Mouse (Mus musculus) layer of hippocampus, adult 9-10 months (tissue): Measurements from ENCODE around the gene Taf11.

Experiments
- DNase-seq: peaks from one replicate; pipeline ENCODE4 v3.0.0; 2022; ENCODE audit warnings: low spot score

Gene Taf11

DNA sequence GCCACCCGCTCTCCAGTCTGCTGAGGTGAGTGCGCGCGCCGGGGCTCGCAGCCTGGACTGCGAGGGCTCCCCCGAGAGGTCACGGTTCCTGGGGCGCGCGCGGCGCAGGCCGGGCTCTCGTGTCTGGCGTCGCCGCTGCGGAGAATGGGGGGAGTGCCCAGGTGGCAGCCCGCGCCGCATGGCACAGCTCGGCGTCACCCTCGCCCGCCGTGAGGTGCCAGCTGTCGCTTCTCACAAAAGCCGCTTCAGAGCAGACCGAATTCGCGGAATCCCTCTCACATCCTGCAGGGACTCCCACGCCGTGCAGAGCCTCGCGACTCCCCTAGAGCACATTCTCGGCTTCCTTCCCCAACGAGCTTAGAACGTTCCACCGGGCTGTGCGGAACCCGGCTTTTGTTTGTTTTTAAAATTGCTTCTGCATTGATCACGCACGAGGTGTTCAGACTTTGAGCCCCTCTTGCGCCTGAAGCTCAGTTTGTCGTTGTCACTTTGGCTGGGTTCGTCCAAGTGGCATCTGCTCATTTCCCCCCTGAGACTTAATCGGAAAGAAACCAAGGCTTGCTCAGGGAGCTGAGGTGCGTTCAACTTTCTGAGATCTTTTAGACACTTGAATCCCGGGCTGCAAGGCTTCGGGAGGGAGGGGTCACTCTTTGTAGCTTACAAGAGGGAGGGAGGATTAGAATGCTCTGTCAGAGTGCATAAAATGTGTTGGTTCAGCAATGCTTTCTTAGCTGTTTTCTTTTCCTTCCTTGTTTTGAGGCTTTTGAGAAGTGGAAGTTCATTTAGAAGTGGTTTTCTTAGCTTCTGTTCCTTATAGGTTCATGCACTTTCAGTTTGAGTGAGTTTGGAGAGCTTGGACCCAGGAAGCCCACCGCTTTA is at the start of gene Taf11:
Gene Taf11 (minus strand): TSS at position 223 of the 879 bp plus-strand sequence.
- DNase-seq = no peak

DNA sequence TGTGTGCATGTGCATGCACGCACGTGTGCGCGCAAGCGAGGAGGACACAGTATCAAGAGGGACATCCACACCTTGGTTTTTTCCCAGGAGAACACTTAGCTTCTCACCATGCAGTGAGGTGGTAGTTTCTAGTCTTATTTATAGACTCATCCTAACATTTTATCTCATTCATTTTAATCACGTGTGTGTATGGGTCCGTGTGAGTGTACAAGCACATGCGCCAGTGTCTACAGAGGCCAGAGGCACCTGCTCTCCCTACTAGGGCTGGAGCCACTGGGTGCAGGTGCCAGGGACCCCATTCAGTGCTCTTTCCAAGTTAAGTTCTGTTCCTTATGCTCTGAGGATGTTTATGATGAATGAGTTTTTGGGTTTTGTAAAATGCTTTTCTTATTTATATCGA is 48.0 kb upstream of the Taf11 start:
- no peak for DNase-seq

DNA sequence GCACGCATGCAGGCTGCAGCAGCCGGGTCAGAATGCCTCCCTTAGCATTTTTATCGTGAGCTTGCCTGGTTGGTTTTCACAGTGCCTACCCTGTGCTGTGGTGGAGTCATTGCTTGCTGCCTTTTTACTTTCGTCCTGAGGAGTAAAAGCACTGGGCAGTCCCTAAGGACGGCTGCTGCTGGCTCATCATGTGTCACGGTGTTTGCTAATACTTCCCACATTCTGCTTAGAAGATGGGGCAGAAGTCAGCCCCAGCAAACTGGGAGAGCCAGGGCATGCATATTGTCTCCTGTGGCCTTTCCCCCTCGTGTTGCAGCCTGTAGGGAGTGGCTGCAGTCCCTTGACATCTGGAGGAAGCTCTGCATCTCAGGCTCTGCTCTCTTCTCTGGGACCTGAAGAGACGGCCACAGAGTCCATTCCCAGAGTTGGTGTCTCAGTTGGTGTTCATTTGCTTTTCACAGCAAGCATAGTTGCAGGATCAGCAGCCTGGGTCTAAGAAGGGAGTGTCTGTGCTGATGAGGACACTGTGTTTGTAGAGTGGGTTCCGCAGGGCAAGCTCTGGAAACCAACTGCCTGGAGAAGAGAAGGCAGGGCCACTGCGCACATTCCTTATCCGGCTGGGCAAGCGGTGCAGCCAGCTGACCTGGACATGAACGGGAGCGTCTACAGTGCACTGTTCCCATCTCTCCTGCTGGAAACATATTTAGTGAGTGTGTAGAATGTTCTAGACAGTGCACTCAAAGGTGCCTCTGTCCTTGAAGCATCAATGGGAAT is 45.2 kb upstream of the Taf11 start:
- DNase-seq = no peak

DNA sequence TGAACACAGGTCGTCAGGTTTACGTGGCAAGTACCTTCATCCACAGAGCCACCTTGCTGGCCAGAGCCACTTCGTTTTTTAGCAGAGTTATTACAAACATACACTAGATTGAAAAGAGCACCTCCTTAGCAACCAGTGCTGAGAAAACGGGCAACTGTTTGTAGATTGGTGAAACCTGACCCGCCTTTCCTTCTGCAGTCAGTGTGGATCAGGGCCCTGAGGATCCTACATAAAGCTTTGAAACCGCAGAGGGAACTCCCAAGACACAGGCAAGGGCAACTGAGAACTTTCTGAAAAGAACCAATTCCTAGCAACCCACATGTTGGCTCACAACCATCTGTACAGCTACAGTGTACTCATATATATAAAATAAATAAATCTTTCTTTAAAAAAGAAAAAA is 43.5 kb upstream of the Taf11 start:
- DNase-seq = no peak

DNA sequence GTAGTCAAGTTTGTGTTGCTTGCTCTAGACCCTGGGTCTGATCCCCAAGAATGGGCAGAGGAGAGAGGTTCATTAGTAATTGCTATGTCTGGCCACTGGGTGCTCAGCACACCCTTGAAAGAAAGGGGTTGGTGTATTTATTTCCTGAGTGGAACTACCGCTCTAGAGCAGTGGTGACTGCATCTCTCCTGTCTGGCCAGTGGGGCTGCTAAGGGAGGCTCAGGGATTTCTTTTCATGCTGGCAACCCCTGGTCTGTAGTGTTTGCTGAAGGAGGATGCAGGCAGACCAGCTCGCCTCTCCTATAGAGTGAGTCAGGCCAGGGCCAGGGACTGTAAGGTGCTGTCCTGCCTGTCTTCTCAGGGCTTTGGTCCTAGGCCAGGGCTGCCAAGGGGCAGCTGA is 37.5 kb upstream of the Taf11 start:
- DNase-seq = no peak

DNA sequence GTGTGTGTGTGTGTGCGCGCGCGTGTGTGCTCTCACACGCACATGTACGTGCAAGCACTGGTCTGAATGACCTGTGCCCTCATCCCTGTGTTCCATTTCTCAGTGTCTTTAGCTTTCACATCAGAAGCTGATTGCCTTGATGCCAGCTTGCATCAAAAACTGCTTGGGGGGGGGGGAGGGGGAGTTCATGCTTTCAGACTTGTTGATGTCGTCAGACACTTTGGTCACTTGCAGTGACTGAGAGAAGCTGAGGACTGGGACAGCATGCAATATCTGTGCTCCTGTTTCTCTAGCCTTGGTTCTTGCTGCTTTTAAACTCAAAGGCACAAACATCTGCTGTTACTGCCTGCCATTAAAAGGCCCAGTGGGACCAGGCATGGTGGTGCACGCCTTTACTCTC is 36.7 kb upstream of the Taf11 start:
- no peak for DNase-seq

GRCm38 (mm10) chr17:27945546-27946216 is 36.0 kb upstream of the Taf11 start:
- no peak for DNase-seq

DNA sequence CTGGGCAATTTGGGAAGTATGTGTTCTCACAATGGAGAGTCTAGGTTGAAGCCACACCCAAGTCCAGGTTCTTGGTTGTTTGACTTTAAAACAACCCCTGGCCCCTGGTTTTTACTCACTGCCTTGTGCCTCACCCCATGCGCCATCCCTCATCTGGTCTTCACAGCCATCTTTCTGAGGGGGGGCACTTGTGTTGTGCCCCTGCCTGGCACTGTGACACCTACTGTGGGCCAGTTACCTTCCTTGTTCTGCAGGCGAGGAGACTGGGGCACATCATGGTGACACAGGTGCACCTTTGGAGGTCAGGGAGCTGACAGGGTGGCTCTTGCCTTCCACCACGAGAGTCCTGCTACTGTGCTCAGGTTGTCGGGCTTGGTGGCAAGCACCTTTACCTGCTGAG is 32.5 kb upstream of the Taf11 start:
- DNase-seq = no peak

GRCm38 (mm10) chr17:27941698-27942097 is 32.1 kb upstream of the Taf11 start:
- no peak for DNase-seq

GRCm38 (mm10) chr17:27941178-27941577 is 31.5 kb upstream of the Taf11 start:
- no peak for DNase-seq

GRCm38 (mm10) chr17:27940352-27940751 is 30.7 kb upstream of the Taf11 start:
- no peak for DNase-seq

DNA sequence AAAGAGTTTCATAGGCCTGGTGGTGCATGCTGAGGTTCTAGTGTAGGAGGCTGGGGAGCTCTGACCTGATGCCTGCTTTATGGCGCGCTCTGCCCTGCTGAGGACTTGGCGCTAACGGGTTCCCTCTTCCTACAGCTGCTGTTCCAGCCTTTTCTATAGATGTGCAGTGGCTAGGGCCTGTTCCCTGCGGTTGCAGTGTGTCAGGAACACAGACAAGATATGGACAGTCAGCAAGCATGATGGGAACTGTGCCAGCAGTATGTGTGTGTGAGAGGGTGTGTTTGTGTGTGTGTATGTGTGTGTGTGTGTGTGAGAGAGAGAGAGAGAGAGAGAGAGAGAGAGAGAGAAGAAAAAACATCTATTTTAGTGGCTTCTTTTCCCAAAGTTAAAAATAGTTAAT is 29.4 kb upstream of the Taf11 start:
- DNase-seq = no peak

DNA sequence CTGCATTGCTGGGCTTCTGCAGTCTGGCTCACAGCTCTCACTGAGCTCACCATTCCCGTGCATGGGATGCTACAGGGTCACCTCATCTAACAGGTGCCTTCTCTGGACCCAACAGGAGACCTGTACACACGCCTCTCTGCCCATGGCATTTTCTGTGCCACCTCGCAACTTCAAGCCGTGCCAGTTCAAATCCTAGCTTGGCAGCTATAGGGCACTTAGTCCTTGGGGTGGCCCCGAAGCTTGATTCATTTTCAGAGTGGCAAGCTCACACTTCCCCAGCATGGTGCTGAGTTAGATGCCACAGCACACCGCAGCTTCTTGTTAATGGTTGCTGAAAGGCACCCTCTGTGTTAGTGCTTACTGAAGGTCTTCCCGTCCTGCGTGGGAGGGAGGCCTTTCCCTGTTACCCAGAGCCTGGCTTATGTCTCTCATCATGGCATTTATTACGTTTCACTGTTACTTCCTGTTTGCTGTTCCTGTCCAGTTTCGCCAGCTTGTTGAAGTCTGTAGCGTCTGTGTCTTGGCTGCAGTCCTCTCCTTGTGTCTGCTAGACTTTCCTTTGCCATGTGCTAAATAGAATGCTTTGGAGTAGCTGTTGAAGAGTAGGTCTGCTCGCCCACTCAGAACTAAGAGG is 28.6 kb upstream of the Taf11 start:
- no peak for DNase-seq

- no peak for DNase-seq
Observed at GRCm38 (mm10) chr17:27937054-27937615, 27.5 kb upstream of the Taf11 start.

DNA sequence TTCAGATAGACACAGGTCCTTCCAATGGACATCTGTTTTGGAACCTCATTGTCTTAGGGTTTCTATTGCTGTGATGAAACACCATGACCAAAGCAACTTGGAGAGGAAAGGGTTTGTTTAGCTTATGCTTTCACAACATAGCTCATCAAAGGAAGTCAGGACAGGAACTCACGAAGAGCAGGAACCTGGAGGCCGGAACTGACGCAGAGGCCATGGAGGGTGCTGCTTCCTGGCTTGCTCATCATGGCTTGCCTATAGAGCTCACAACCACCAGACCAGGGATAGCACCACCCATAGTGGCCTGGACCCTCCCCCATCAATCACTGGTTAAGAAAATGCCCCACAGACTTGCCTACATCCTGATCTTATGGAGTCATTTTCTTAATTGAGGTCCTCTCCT is 25.4 kb upstream of the Taf11 start:
- no peak for DNase-seq

- no peak for DNase-seq
Observed at GRCm38 (mm10) chr17:27934136-27934910, 24.7 kb upstream of the Taf11 start.

DNA sequence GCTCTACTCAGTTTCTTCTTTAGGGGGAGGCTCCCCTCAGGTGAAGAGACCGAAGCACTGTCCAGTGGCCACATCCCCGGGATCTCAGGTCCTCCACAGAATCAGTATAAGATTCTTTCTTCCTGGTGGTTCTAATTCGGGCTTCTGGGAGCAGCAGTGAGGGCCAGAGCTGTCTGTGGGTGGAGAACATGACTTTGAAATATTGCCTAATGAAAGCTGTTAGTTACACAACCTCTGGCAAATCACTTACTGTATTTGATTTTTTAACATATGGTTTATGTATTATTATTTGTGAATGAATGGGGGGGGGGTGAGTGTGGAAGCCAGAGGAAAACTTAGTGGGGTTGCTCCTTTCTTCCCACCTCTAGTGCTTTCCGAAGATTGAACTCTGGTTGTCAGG is 22.2 kb upstream of the Taf11 start:
- no peak for DNase-seq

DNA sequence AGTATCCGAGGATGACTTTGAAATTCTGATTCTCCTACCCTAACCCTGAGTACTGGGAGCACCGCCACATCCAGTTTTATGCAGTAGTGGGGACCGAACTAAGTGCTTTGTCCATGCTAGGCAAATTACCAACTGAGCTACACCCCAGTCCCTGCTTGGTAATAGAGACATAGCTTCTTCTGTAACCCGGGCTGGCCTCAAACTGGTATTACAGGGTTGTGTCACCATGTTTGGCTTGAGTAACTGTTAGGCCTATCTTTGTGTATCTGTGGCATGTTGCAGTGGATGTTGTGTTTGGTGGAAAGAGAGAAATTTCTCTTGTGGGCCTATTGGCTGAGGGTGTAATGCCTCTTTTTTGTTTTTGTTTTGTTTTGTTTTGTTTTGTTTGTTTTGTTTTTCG is 20.6 kb upstream of the Taf11 start:
- no peak for DNase-seq

- DNase-seq = no peak
Observed at GRCm38 (mm10) chr17:27925504-27925903, 15.9 kb upstream of the Taf11 start.

DNA sequence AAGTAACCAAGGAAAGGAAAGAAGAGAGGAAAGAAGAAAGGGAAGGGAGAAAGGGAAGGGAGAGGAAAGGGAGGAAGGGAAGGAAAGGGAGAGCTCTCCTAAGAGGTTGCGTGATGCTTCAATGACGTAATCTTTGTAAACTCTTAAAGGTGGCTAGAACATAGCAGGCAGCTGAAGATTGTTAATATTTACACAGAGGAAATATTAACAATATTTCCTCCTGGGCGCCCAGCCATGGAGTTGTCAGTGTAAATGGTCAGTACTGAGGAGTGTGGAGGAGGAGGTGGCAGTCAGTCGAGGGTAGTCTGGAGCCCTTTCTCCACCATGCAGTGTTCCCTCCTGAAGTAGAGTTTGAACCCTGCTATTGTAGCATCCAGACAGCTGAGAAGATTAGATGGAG is 15.4 kb upstream of the Taf11 start:
- DNase-seq = no peak

DNA sequence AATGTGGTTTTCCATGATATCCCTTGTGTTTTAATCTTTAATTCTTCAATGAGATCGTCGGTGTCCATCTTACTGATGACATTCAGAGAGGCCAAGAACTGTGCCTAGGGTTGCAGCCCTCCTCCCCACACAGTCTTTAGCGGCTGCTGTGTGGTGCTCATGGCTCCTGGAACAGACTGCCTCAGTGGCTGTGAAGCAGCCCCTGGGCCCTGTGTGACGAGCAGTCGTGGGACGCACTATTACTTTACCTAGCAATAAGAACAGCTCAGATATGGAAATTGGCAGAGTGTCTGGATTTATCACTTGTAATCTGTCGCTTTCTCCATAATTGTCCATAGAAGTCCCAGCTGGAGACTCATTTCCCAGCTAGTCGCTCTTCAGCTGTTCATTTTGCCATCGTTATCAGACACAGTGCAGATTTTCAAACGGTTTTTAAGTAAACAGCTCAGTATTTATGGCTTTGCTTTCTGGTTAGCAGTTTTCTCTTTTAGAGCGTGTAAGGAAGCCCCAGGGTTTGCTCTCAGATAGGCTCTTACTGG is 12.6 kb upstream of the Taf11 start:
- no peak for DNase-seq
